Mouse (Mus musculus) spleen, adult 12 weeks (tissue): ENCODE measurements around the gene Lrrc20.
"Not testable (repeated sequence)": the region's sequence is repeated elsewhere in the genome, so short reads cannot be mapped to it uniquely, and the experiment has no call there.

Experiments
- DNase-seq: peaks from one replicate; pipeline ENCODE4 v3.0.0; 2022; ENCODE audit warnings: low spot score

Gene Lrrc20

DNA sequence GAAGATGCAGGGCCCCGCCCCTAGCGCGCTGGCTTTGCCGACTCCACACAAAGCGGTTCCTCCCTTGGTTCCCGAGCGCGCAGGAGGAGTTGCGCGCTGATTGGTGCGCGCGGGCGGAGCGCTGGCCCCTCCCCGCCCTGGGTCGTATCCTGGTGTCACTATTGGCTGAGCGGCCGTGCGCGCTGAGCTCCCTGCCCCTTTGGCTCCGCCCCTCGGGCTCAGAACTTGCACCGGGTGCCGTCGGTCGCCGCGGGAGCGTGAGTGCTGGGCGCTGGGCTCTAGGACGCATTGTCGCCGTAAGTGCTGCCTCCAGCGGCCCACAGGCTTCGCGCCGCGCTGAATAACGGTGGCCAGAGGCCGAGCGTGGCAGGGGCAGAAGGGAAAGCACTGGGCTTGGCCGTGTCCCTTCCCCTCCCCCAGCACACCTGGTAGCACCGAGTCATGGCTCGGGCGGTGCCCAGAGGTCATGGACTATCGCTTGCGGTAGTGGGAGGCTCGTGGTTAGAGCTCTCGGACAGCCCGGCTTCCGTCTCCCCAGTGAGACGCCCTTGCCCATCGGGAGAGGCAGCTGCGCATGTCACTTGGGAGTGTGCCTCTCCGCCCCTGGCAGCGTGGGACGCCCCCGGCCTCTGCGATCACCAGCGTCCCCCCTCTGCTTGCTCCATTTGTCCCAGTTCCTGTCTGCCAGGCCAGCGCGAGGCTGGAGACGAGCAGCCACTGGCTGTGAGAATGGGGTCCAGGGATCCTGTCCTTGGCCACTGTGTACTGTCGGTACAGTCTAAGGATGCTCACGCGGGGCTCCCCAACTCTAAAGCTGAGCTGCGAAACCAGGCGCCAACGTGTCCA lies at the start of gene Lrrc20:
TSS of gene Lrrc20 (plus strand) at position 208 of the 846 bp plus-strand sequence.
- DNase-seq, result peak; percentile 95

- DNase-seq, result no peak
Observed at GRCm38 (mm10) chr10:61426251-61426757, 49.3 kb upstream of the Lrrc20 start.

DNA sequence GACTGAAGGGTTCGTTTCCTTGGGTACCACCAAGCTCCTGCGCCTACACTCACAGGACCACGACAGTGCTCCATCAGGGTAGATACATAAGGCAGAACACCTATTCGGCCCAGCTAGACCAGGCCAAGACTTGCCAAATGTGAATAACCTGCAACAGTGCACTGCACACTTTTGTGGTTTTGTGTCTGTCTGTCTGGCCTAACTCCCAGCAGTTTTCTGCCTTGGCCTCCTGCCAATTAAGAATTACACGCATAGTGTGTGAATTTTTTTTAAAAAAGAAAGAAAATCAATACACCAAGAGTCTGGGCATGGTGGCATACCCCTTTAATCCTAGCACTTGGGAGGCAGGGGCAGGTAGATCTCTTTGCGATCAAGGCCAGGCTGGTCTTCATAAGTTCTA lies 47.6 kb upstream of the Lrrc20 start:
- no peak for DNase-seq

- DNase-seq, result no peak
Observed at GRCm38 (mm10) chr10:61428416-61428815, 47.2 kb upstream of the Lrrc20 start.

GRCm38 (mm10) chr10:61429043-61429442 lies 46.6 kb upstream of the Lrrc20 start:
- no peak for DNase-seq

- DNase-seq, result no peak
Observed at GRCm38 (mm10) chr10:61431375-61431774, 44.2 kb upstream of the Lrrc20 start.

DNA sequence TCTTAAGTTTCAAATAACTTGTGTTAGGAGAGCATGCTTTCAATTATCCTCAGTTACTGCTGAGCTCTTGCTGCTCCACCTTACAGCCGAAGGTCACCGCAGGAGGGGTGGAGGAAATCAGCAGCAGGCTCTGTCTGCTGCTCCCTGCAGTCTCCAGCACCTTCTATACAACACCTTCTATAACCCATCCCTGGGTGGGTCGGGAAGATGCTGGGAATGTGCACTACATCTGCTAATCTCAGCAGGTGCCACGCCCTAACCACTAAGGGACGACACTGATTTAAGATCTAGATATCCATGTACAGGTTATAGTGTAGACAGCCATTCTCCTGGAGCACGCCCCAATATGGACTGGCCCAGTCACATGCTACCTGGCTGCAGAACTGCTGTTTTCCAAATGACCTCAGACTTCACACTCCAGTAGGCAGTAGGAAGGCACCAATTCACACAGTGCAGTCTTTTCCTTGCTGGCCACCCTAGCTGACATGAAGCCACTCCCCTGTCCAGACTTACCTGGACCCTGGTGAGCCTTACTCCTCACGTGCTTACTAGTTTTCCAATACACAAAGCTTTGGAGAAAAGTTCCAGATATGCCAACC lies 35.3 kb upstream of the Lrrc20 start:
- no peak for DNase-seq

DNA sequence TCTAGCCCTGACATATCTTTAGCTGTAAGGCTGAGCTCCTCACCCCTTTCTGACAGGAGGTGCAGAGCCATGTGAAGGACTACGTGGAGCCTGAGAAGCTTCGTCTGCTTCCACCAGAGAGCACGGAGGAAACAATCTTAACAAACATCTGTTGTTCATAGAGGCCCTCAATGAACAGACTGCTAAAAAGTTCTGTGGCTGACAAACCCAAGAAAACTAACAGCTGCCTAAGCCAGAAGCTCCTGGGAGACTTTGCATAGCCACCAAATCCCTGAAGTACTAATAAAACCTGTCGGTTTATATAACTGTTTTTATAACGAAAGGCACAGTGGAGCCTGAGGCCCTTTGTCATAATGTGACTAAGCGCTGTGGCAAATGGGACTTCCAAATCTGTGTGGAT lies 32.1 kb upstream of the Lrrc20 start:
- no peak for DNase-seq

GRCm38 (mm10) chr10:61443876-61444275 lies 31.7 kb upstream of the Lrrc20 start:
- DNase-seq, result no peak

GRCm38 (mm10) chr10:61445016-61445415 lies 30.6 kb upstream of the Lrrc20 start:
- DNase-seq, result no peak

DNA sequence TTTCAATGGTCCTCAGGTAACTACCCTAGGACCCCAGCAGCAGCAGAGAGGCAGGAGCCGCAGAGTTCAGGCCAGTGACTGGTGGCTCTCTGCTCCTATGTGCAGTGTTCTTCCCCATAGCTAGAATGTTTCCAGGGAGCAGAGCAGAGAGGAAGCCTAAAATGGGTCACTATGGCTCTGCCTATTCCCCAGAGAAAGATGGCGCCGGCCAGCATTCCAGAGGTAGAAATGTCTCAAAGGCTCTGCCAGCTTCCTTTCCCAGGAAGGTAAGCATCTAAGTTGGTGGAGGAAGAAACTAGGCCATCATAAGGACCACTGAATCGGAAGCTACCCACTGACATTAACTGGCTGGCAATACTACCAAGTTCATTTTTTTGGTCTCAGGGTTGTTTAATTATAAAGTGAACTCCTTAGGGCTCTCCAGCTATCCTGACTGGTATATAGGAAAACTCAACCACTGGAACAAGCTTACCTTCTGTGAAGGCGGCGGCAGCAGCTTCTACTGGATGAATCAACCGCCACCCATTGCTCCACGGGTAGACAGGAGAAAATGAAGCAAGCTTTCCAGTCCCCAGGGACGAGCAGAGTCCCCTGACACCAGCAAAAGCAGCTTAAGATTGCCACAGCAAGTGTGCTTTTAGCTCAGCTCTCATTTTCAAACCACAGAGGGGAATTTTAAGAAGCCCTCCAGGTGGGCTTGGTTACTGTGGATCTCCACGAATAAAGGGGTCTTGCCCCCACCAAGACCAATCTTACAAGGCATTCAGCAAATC lies 27.8 kb upstream of the Lrrc20 start:
- no peak for DNase-seq

DNA sequence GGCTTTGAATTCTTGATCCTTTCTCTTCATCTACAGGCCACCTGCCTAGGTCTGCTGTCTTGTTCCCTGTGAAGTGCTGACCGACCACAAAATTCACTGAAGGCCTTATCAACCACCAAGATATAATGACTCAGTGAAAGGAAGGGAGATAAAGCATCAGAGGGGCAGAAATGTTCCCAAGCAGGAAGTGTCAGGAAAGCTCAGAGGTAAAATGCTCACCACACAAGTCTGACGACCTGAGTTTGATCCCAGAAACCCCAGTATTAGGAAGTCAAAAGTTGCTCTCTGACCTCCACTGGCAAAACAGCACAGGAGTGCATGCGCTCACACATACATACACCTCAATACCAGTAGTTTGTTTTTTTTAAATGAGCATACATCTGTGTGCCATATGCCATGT lies 26.8 kb upstream of the Lrrc20 start:
- DNase-seq, result no peak

DNA sequence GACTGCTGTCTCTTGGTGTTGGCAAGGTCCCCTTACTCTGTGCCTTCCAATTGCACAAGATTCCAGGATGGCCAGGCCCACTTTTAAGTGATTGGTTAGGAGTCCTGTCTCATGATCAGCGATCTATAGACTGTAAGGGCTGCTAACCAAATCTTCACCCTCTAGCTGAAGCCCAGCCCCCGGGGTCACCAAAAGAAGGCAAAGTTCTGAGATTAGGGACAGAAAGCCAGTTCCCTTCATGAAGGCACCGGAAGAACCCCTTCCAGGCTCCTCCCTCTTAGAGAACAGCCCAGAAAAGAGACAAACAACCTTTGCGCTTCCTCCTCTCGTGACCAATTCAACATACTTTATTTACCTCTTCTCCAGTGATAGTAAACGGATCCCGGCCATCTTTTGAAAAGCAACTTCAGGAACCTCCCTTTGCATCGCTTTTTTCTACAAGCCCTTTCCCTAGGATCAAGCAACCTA lies 24.1 kb upstream of the Lrrc20 start:
- peak; percentile 45 for DNase-seq

DNA sequence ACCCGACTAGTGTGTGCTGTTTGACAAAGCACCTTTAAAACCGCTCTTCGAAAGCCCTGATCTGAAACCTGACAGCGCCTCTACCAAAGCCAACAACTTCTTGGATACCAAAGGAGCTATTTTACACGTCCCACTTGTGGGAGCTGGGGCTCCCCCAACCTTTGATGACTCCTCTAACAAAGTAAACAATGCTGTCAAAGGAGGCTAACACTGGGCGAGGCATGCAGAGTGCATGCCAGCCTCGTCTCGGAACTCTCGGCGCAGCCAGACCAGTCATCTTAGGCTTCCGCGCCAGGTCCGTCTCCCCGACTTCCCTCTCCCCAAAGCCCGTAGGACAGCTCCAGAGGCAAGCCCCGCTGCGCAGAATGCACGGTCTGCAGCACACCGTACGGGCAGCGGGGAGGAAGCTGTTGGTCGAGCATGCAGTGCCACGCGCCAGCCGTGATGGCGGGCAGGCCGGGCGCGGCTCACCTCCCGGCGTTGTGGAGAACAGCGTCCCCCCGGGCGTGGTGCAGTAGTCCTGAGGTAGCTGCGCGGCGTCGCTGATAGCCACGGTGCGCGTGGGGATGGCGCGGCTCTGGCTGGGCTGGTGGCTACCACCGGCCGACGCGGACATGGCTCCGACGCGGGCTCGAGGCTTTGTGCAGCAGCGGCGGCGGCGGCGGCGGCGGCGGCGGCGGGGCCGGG lies 23.5 kb upstream of the Lrrc20 start:
- peak; percentile 44 for DNase-seq

DNA sequence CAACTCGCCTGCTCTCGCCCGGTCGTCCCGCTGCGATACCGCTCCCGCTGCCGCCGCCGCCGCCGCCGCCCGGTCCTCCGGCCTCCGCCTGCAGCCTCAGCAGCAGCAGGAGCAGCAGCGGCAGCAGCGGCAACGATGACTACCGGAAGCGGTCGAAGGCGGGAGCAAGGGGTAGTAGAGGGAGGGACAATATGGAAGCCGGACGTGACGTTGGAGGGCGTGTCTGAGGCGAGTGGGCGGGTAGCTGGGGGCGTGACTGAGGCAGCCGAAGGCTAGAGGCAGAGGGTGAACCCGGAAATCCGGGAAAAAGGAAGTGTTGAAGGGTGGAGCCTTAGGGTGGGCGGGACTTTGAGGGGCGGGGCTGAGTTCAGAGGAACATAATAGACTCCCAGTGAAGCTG lies 23.0 kb upstream of the Lrrc20 start, which contains the start of gene Eif4ebp2:
TSS of gene Eif4ebp2 (minus strand) at position 17 of the 400 bp plus-strand sequence.
- DNase-seq, result peak; percentile 99

DNA sequence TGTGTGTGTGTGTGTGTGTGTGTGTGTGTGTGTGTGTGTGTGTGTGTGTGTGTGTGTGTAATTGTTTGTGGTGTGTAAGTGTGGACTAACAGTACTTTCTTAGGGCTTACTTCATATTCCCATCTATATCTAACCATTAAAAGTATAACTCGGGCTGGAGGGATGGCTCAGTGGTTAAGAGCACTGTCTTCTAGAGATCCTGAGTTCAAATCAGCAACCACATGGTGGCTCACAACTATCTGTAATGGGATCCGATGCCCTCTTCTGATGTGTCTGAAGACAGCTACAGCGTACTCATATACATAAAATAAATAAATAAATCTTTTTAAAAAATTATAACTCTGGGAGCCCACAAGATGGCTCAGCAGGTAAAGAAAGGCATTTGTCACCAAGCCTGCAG lies 22.4 kb upstream of the Lrrc20 start:
- DNase-seq, result not testable (repeated sequence)

- DNase-seq, result no peak
Observed at GRCm38 (mm10) chr10:61457182-61457581, 18.4 kb upstream of the Lrrc20 start.

DNA sequence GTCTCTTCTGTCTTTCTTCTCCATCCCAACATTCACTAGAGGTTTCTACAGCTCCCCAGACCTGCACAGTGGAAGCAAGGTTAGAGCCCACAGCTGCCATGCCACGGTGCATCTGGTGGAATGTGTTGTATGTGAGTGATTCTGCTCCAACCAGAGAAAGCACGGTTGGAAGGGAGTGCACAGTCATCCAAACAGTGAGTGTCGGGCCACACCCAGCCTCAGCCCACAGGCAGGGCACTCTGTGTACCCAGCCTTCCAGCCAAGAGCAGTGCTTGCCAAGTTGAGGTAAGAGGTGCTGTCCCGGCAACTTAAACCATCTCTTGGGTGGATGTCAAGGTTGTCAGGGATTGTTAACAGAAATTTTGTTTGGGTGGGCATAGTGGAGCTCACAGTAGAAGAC lies 10.6 kb upstream of the Lrrc20 start:
- DNase-seq, result peak; percentile 13

- DNase-seq, result peak; percentile 46
Observed at GRCm38 (mm10) chr10:61466242-61466641, 9.4 kb upstream of the Lrrc20 start.

- peak; percentile 30 for DNase-seq
Observed at GRCm38 (mm10) chr10:61466873-61467272, 8.7 kb upstream of the Lrrc20 start.

GRCm38 (mm10) chr10:61468900-61469299 lies 6.7 kb upstream of the Lrrc20 start:
- DNase-seq, result no peak

DNA sequence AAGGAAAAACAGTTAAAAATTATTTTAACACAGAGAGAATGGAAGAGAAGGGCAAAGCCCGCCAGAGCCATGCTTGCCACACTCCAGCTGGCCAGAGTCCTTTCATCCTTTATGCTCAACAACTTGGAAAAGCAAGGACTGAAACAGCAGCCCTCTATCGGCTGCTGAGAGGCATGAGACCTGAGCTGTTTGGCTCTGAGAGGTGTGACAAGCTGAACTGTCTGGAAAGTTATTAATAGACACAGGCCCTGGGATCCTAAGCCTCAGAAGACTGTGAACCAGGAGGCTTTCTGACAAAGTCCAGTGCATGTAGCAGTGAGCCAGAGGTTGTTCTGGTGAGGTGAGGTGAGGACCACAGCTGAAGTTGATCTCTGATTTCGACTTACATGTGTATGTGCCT lies 2.0 kb upstream of the Lrrc20 start:
- DNase-seq, result no peak
